Mouse (Mus musculus): ENCODE measurements around the gene Cmtr2.

DNA sequence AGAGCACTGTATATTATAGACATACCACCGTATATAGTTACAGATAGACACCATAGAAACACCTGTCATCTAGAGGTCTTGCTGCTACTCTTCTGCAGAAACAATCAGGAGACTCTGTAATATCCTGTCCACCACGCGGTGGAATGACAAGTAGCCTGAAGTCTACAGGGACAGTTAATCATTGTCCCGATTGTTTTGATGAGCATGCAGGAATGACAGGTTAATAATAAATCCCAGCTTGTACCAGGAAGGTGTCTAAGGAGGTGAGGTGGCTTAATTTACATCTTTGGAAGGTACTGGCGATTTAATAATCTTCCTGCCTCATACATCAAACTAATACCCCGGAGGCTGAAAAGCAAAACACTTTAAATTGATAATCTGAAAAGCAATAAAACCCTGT is 15.3 kb downstream of the Cmtr2 start:
- TF ChIP-seq CTCF (IDR thresholded peaks at IDR 0.05) (no peak), EP300 (IDR thresholded peaks at IDR 0.05; ENCODE audit: insufficient read depth, low read depth, low read length) (no peak), POLR2A (IDR thresholded peaks at IDR 0.05; ENCODE audit: insufficient read depth, low read depth, low read length) (no peak)
